Mouse (Mus musculus) spleen, adult 2 months (tissue): ENCODE measurements around the gene Dstn.

Experiments
- CTCF ChIP-seq: fragments of 200-500 bp; IDR thresholded peaks from 2 replicates; pipeline ENCODE4 v1.5.1; 2011; ENCODE audit warnings: mild to moderate bottlenecking, inconsistent platforms; ENCODE audit not compliant: insufficient read depth, insufficient read length, insufficient replicate concordance; ENCODE audit errors: extremely low read depth
- POLR2A ChIP-seq: fragments of 200-500 bp; IDR thresholded peaks from 2 replicates; pipeline ENCODE4 v1.6.1; 2011; ENCODE audit warnings: low read depth, low read length, inconsistent platforms

- TF ChIP-seq POLR2A, result no peak
- TF ChIP-seq CTCF, result no peak
Measured at GRCm38 (mm10) chr2:143925826-143926225, 10.7 kb downstream of the Dstn start.
